Mouse (Mus musculus): ENCODE data around the gene Naa50. TPM values are rescaled to one million over a fixed set of nuclear protein-coding genes. Genes with fewer than 3 reads are reported as not detected.

Naa50 gene
- 101 and 106 TPM in 2 replicates for polyA plus RNA-seq (2016; fragmentation: Nextera tagmentation; extraction: Ambion mirVana)

GRCm38 (mm10) chr16:44139536-44140185 lies at the start of gene Naa50, which contains the start of gene Atp6v1a:
Naa50 (plus strand) TSS chr16:44139830.
Atp6v1a (minus strand) TSS chr16:44139705.
- WGBS = under 1% methylated on average over 70 of the region's 71 CpGs

GRCm38 (mm10) chr16:44099377-44099776 lies 40.3 kb upstream of the Naa50 start:
- 94% methylated on average over 7 of the region's 7 CpGs for WGBS

More at GRCm38 (mm10) chr16:44139536-44140185, at the start of gene Naa50, which contains the start of gene Atp6v1a:
- ATAC-seq (ENCODE audit: low FRiP score, low read depth) = peak; percentile 88
- Histone ChIP-seq H3K9ac (replicated peaks) (peak within 1 kb of the TSS; percentile 91), H3K4me2 (replicated peaks) (peak within 1 kb of the TSS; percentile 90), H3K36me3 (no peaks in the 10 kb centered on the region), H3K4me3 (peak within 1 kb of the TSS; percentile 96), H3K27me3 (no peaks in the 10 kb centered on the region), H3K4me1 (peaks cover 16% of the 10 kb centered on the region), H3K9me3 (no peaks in the 10 kb centered on the region), H3K27ac (replicated peaks) (peak within 1 kb of the TSS; percentile 98)

GRCm38 (mm10) chr16:44101181-44101710 lies 38.4 kb upstream of the Naa50 start:
- ATAC-seq (ENCODE audit: low FRiP score, low read depth) = no peak
- WGBS = 96% methylated on average over 12 of the region's 12 CpGs
- Histone ChIP-seq H3K36me3 (peaks cover 71% of the 10 kb centered on the region), H3K4me2 (replicated peaks) (no peak overlapping the region), H3K9ac (replicated peaks) (no peak overlapping the region), H3K9me3 (no peaks in the 10 kb centered on the region), H3K27me3 (no peaks in the 10 kb centered on the region), H3K27ac (replicated peaks) (no peak overlapping the region), H3K4me1 (no peaks in the 10 kb centered on the region), H3K4me3 (no peak overlapping the region)

More at GRCm38 (mm10) chr16:44099377-44099776, 40.3 kb upstream of the Naa50 start:
- Histone ChIP-seq H3K4me2 (replicated peaks) (no peak overlapping the region), H3K36me3 (peaks cover 84% of the 10 kb centered on the region), H3K9ac (replicated peaks) (no peak overlapping the region), H3K4me3 (no peak overlapping the region), H3K4me1 (no peaks in the 10 kb centered on the region), H3K27me3 (no peaks in the 10 kb centered on the region), H3K27ac (replicated peaks) (no peak overlapping the region), H3K9me3 (no peaks in the 10 kb centered on the region)
- ATAC-seq (ENCODE audit: low FRiP score, low read depth) = no peak

GRCm38 (mm10) chr16:44102925-44103324 lies 36.7 kb upstream of the Naa50 start:
- Histone ChIP-seq H3K36me3 (peaks cover 72% of the 10 kb centered on the region), H3K9me3 (no peaks in the 10 kb centered on the region), H3K4me2 (replicated peaks) (no peak overlapping the region), H3K4me3 (no peak overlapping the region), H3K9ac (replicated peaks) (no peak overlapping the region), H3K27me3 (no peaks in the 10 kb centered on the region), H3K27ac (replicated peaks) (no peak overlapping the region), H3K4me1 (no peaks in the 10 kb centered on the region)
- ATAC-seq (ENCODE audit: low FRiP score, low read depth) = no peak
- WGBS = 98% methylated on average over 2 of the region's 2 CpGs

- Histone ChIP-seq H3K9ac (replicated peaks) (no peak overlapping the region), H3K9me3 (no peaks in the 10 kb centered on the region), H3K27ac (replicated peaks) (no peak overlapping the region), H3K27me3 (no peaks in the 10 kb centered on the region), H3K36me3 (peaks cover 72% of the 10 kb centered on the region), H3K4me3 (no peak overlapping the region), H3K4me1 (no peaks in the 10 kb centered on the region), H3K4me2 (replicated peaks) (no peak overlapping the region)
- ATAC-seq (ENCODE audit: low FRiP score, low read depth) = no peak
- 92% methylated on average over 18 of the region's 18 CpGs for WGBS
These were observed 35.5 kb upstream of the Naa50 start for GRCm38 (mm10) chr16:44103806-44104766.

GRCm38 (mm10) chr16:44105211-44105610 lies 34.4 kb upstream of the Naa50 start:
- no peaks in the 10 kb centered on the region for H3K9me3 ChIP-seq
- no peaks in the 10 kb centered on the region for H3K27me3 ChIP-seq
- H3K27ac ChIP-seq (replicated peaks) = no peak overlapping the region
- no peak overlapping the region for H3K4me2 ChIP-seq (replicated peaks)
- no peak overlapping the region for H3K9ac ChIP-seq (replicated peaks)
- H3K36me3 ChIP-seq = peaks cover 70% of the 10 kb centered on the region
- 95% methylated on average over 2 of the region's 2 CpGs for WGBS
- ATAC-seq (ENCODE audit: low FRiP score, low read depth) = no peak
- H3K4me3 ChIP-seq = no peak overlapping the region
- no peaks in the 10 kb centered on the region for H3K4me1 ChIP-seq

GRCm38 (mm10) chr16:44109002-44109401 lies 30.6 kb upstream of the Naa50 start:
- no peak overlapping the region for H3K4me3 ChIP-seq
- peaks cover 56% of the 10 kb centered on the region for H3K36me3 ChIP-seq
- H3K4me1 ChIP-seq = no peaks in the 10 kb centered on the region
- no peak overlapping the region for H3K9ac ChIP-seq (replicated peaks)
- no peak for ATAC-seq (ENCODE audit: low FRiP score, low read depth)
- no peaks in the 10 kb centered on the region for H3K27me3 ChIP-seq
- no peak overlapping the region for H3K4me2 ChIP-seq (replicated peaks)
- H3K9me3 ChIP-seq = no peaks in the 10 kb centered on the region
- 93% methylated on average over 4 of the region's 4 CpGs for WGBS
- no peak overlapping the region for H3K27ac ChIP-seq (replicated peaks)

- H3K36me3 ChIP-seq = peaks cover 15% of the 10 kb centered on the region
- H3K27ac ChIP-seq (replicated peaks) = no peak overlapping the region
- no peaks in the 10 kb centered on the region for H3K4me1 ChIP-seq
- H3K9me3 ChIP-seq = no peaks in the 10 kb centered on the region
- H3K9ac ChIP-seq (replicated peaks) = no peak overlapping the region
- no peak overlapping the region for H3K4me2 ChIP-seq (replicated peaks)
- no peak overlapping the region for H3K4me3 ChIP-seq
- H3K27me3 ChIP-seq = no peaks in the 10 kb centered on the region
- ATAC-seq (ENCODE audit: low FRiP score, low read depth) = no peak
- 89% methylated on average over 7 of the region's 7 CpGs for WGBS
These were observed 19.7 kb upstream of the Naa50 start for GRCm38 (mm10) chr16:44119753-44120501.

- no peak overlapping the region for H3K9ac ChIP-seq (replicated peaks)
- H3K36me3 ChIP-seq = no peaks in the 10 kb centered on the region
- no peak overlapping the region for H3K4me2 ChIP-seq (replicated peaks)
- no peak overlapping the region for H3K27ac ChIP-seq (replicated peaks)
- WGBS = 89% methylated on average over 6 of the region's 6 CpGs
- no peak for ATAC-seq (ENCODE audit: low FRiP score, low read depth)
- H3K9me3 ChIP-seq = no peaks in the 10 kb centered on the region
- no peaks in the 10 kb centered on the region for H3K27me3 ChIP-seq
- H3K4me1 ChIP-seq = no peaks in the 10 kb centered on the region
- no peak overlapping the region for H3K4me3 ChIP-seq
These were observed 17.5 kb upstream of the Naa50 start for GRCm38 (mm10) chr16:44122122-44122521.

- ATAC-seq (ENCODE audit: low FRiP score, low read depth) = no peak
- H3K9me3 ChIP-seq = no peaks in the 10 kb centered on the region
- no peak overlapping the region for H3K9ac ChIP-seq (replicated peaks)
- H3K4me2 ChIP-seq (replicated peaks) = no peak overlapping the region
- no peak overlapping the region for H3K27ac ChIP-seq (replicated peaks)
- 89% methylated on average over 6 of the region's 6 CpGs for WGBS
- H3K4me3 ChIP-seq = no peak overlapping the region
- H3K4me1 ChIP-seq = no peaks in the 10 kb centered on the region
- H3K27me3 ChIP-seq = no peaks in the 10 kb centered on the region
- H3K36me3 ChIP-seq = no peaks in the 10 kb centered on the region
These were observed 17.1 kb upstream of the Naa50 start for GRCm38 (mm10) chr16:44122574-44122973.

GRCm38 (mm10) chr16:44122982-44123725 lies 16.5 kb upstream of the Naa50 start:
- no peak overlapping the region for H3K27ac ChIP-seq (replicated peaks)
- H3K27me3 ChIP-seq = no peaks in the 10 kb centered on the region
- no peak overlapping the region for H3K9ac ChIP-seq (replicated peaks)
- H3K4me1 ChIP-seq = no peaks in the 10 kb centered on the region
- WGBS = 89% methylated on average over 7 of the region's 7 CpGs
- ATAC-seq (ENCODE audit: low FRiP score, low read depth) = no peak
- H3K4me3 ChIP-seq = no peak overlapping the region
- no peaks in the 10 kb centered on the region for H3K36me3 ChIP-seq
- H3K9me3 ChIP-seq = no peaks in the 10 kb centered on the region
- H3K4me2 ChIP-seq (replicated peaks) = no peak overlapping the region
